Mouse (Mus musculus): Measurements from ENCODE around the gene Unc93a. TPM values are rescaled to one million over a fixed set of nuclear protein-coding genes. Genes with fewer than 3 reads are reported as not detected.
A peak's percentile ranks its signal among the peaks of the same experiment; 100 is the strongest.
"Not testable (repeated sequence)": the region's sequence is repeated elsewhere in the genome, so short reads cannot be mapped to it uniquely, and the experiment has no call there.

Unc93a gene
- polyA plus RNA-seq, 1 experiment from 2014 or later, result 0.05 TPM

DNA sequence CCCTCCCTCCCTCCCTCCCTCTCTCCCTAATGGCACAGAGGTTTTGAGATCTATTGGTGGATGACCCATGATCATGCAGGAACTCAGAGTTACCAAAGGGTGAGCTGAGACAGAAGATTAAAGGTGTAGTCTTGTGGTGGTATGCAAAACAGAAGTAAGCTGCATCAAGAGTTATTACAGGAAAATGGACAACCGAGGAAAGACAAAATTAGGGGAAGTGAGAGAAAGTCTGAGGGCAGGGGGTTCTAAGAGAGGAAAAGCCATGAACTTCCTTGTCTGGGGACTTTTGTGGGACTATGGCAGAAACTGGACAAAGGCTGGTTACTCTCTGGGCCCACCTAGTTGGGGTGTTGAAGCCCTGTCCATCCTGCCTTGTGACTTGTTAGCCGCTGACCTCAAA, 11.1 kb upstream of the Unc93a start:
- H3K36me3 ChIP-seq (ENCODE audit: control insufficient read depth, insufficient read depth, low read length), result not testable (repeated sequence)
- WGBS, result no CpG with 5 or more reads among the region's 2 CpGs

DNA sequence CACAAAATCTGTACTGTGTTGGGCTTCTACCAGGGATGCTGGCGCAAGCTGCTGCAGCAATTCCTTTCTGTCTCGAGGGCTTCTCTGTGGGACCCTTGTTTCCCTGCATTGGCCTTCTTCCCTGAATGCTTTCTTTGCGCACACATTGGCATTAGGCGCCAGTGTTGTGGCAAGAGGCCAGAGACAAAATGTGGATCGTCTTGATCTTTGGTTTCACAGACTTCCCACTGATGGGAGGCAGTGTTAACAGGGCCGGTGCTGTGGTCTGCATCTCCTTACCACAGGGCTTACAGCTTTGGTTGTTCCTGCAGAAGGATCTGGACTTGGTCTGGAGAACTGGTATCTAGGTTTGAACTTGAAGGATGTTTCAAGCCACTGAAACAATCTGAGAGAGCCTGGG, 3.7 kb upstream of the Unc93a start:
- 70% methylated on average over 1 of the region's 6 CpGs for WGBS
- not testable (repeated sequence) for H3K4me2 ChIP-seq (replicated peaks; ENCODE audit: low read depth); H3K36me3 ChIP-seq (ENCODE audit: control insufficient read depth, insufficient read depth, low read length); H3K27ac ChIP-seq (replicated peaks); H3K4me1 ChIP-seq (replicated peaks; ENCODE audit: control insufficient read depth, insufficient read depth); H3K9ac ChIP-seq (ENCODE audit: low read length); H3K4me3 ChIP-seq (ENCODE audit: low read depth, low read length); H3K27me3 ChIP-seq (ENCODE audit: control insufficient read depth, insufficient read depth, low read length); H3K9me3 ChIP-seq (ENCODE audit: control insufficient read depth, low read length); ATAC-seq (ENCODE audit: low FRiP score, low TSS enrichment); DNase-seq (ENCODE audit: low spot score)

More for the DNA sequence above, 11.1 kb upstream of the Unc93a start:
- H3K9me3 ChIP-seq (ENCODE audit: control insufficient read depth, low read length); ATAC-seq (ENCODE audit: low FRiP score, low TSS enrichment); H3K9ac ChIP-seq (ENCODE audit: low read length); DNase-seq (ENCODE audit: low spot score); H3K4me3 ChIP-seq (ENCODE audit: low read depth, low read length); H3K27ac ChIP-seq (replicated peaks); H3K27me3 ChIP-seq (ENCODE audit: control insufficient read depth, insufficient read depth, low read length); H3K4me2 ChIP-seq (replicated peaks; ENCODE audit: low read depth); H3K4me1 ChIP-seq (replicated peaks; ENCODE audit: control insufficient read depth, insufficient read depth): not testable (repeated sequence)

- not testable (repeated sequence) for H3K36me3 ChIP-seq (ENCODE audit: control insufficient read depth, insufficient read depth, low read length); H3K9ac ChIP-seq (ENCODE audit: low read length); H3K4me1 ChIP-seq (replicated peaks; ENCODE audit: control insufficient read depth, insufficient read depth); H3K27ac ChIP-seq (replicated peaks); H3K4me2 ChIP-seq (replicated peaks; ENCODE audit: low read depth); ATAC-seq (ENCODE audit: low FRiP score, low TSS enrichment); H3K9me3 ChIP-seq (ENCODE audit: control insufficient read depth, low read length); H3K4me3 ChIP-seq (ENCODE audit: low read depth, low read length); DNase-seq (ENCODE audit: low spot score); H3K27me3 ChIP-seq (ENCODE audit: control insufficient read depth, insufficient read depth, low read length)
- 82% methylated on average over 8 of the region's 8 CpGs for WGBS
Measured at GRCm38 (mm10) chr17:13132352-13132751, 742 bp upstream of the Unc93a start.

GRCm38 (mm10) chr17:13129737-13130465, 1.7 kb downstream of the Unc93a start:
- not testable (repeated sequence) for H3K4me3 ChIP-seq (ENCODE audit: low read depth, low read length); H3K27me3 ChIP-seq (ENCODE audit: control insufficient read depth, insufficient read depth, low read length); H3K36me3 ChIP-seq (ENCODE audit: control insufficient read depth, insufficient read depth, low read length); ATAC-seq (ENCODE audit: low FRiP score, low TSS enrichment); H3K27ac ChIP-seq (replicated peaks); H3K4me2 ChIP-seq (replicated peaks; ENCODE audit: low read depth); H3K9me3 ChIP-seq (ENCODE audit: control insufficient read depth, low read length); DNase-seq (ENCODE audit: low spot score); H3K9ac ChIP-seq (ENCODE audit: low read length); H3K4me1 ChIP-seq (replicated peaks; ENCODE audit: control insufficient read depth, insufficient read depth)
- 73% methylated on average over 7 of the region's 11 CpGs for WGBS

- not testable (repeated sequence) for H3K4me3 ChIP-seq (ENCODE audit: low read depth, low read length); H3K27me3 ChIP-seq (ENCODE audit: control insufficient read depth, insufficient read depth, low read length); H3K27ac ChIP-seq (replicated peaks); H3K9me3 ChIP-seq (ENCODE audit: control insufficient read depth, low read length); H3K36me3 ChIP-seq (ENCODE audit: control insufficient read depth, insufficient read depth, low read length); DNase-seq (ENCODE audit: low spot score); ATAC-seq (ENCODE audit: low FRiP score, low TSS enrichment); H3K4me1 ChIP-seq (replicated peaks; ENCODE audit: control insufficient read depth, insufficient read depth); H3K9ac ChIP-seq (ENCODE audit: low read length); H3K4me2 ChIP-seq (replicated peaks; ENCODE audit: low read depth)
- WGBS, result no CpG with 5 or more reads among the region's 3 CpGs
Measured at GRCm38 (mm10) chr17:13129324-13129723, 2.3 kb downstream of the Unc93a start.

- not testable (repeated sequence) for ATAC-seq (ENCODE audit: low FRiP score, low TSS enrichment); DNase-seq (ENCODE audit: low spot score); H3K9me3 ChIP-seq (ENCODE audit: control insufficient read depth, low read length); H3K4me2 ChIP-seq (replicated peaks; ENCODE audit: low read depth); H3K27me3 ChIP-seq (ENCODE audit: control insufficient read depth, insufficient read depth, low read length); H3K4me3 ChIP-seq (ENCODE audit: low read depth, low read length); H3K4me1 ChIP-seq (replicated peaks; ENCODE audit: control insufficient read depth, insufficient read depth); H3K36me3 ChIP-seq (ENCODE audit: control insufficient read depth, insufficient read depth, low read length); H3K27ac ChIP-seq (replicated peaks); H3K9ac ChIP-seq (ENCODE audit: low read length)
- WGBS, result 17% methylated on average over 2 of the region's 3 CpGs
Measured at GRCm38 (mm10) chr17:13124241-13124640, 7.4 kb downstream of the Unc93a start.

GRCm38 (mm10) chr17:13123308-13124038, 8.1 kb downstream of the Unc93a start:
- not testable (repeated sequence) for H3K27ac ChIP-seq (replicated peaks); DNase-seq (ENCODE audit: low spot score); H3K27me3 ChIP-seq (ENCODE audit: control insufficient read depth, insufficient read depth, low read length); H3K9me3 ChIP-seq (ENCODE audit: control insufficient read depth, low read length); H3K36me3 ChIP-seq (ENCODE audit: control insufficient read depth, insufficient read depth, low read length); H3K9ac ChIP-seq (ENCODE audit: low read length); H3K4me3 ChIP-seq (ENCODE audit: low read depth, low read length); H3K4me1 ChIP-seq (replicated peaks; ENCODE audit: control insufficient read depth, insufficient read depth); H3K4me2 ChIP-seq (replicated peaks; ENCODE audit: low read depth)
- peak; percentile 46; the same call in 1 of the 2 replicates for ATAC-seq (ENCODE audit: low FRiP score, low TSS enrichment)
- 80% methylated on average over 2 of the region's 5 CpGs for WGBS

GRCm38 (mm10) chr17:13112504-13113291, 18.9 kb downstream of the Unc93a start:
- not testable (repeated sequence) for H3K9ac ChIP-seq (ENCODE audit: low read length); H3K4me2 ChIP-seq (replicated peaks; ENCODE audit: low read depth); H3K27me3 ChIP-seq (ENCODE audit: control insufficient read depth, insufficient read depth, low read length); H3K9me3 ChIP-seq (ENCODE audit: control insufficient read depth, low read length); H3K36me3 ChIP-seq (ENCODE audit: control insufficient read depth, insufficient read depth, low read length); H3K4me1 ChIP-seq (replicated peaks; ENCODE audit: control insufficient read depth, insufficient read depth); DNase-seq (ENCODE audit: low spot score); ATAC-seq (ENCODE audit: low FRiP score, low TSS enrichment); H3K4me3 ChIP-seq (ENCODE audit: low read depth, low read length); H3K27ac ChIP-seq (replicated peaks)
- WGBS, result 48% methylated on average over 2 of the region's 9 CpGs

All from stomach, postnatal 0 days (tissue).